Mouse (Mus musculus) lung, embryonic 16.5 days (tissue): Measurements from ENCODE around the gene Fbxw4. TPM values are rescaled to one million over a fixed set of nuclear protein-coding genes. Genes with fewer than 3 reads are reported as not detected.
A peak's percentile ranks its signal among the peaks of the same experiment; 100 is the strongest.

Experiments used
- ATAC-seq: fragments of 200-750 bp; cut with Nextera tagmentation; 2 replicates; pipeline ENCODE4 v1.8.0; 2017; ENCODE audit warnings: low read depth, mild to moderate bottlenecking, moderate library complexity
- H3K27ac ChIP-seq: fragments of 300-500 bp; sonication (generic); 2 replicates; pipeline ENCODE4 v1.5.1; 2014; ENCODE audit warnings: mild to moderate bottlenecking, control low read depth, low read length
- H3K27me3 ChIP-seq: fragments of 300-500 bp; sonication (generic); 2 replicates; pipeline ENCODE4 v1.6.1; 2014; ENCODE audit warnings: low read depth, low read length, mixed read lengths; ENCODE audit not compliant: control insufficient read depth, insufficient read depth
- H3K36me3 ChIP-seq: fragments of 300-500 bp; sonication (generic); 2 replicates; pipeline ENCODE4 v1.6.1; 2014; ENCODE audit warnings: low read length; ENCODE audit not compliant: control insufficient read depth, insufficient read depth
- H3K4me1 ChIP-seq: fragments of 300-500 bp; sonication (generic); replicated peaks from 2 replicates; pipeline ENCODE4 v1.6.1; 2014; ENCODE audit warnings: low read length, mixed read lengths; ENCODE audit not compliant: control insufficient read depth, insufficient read depth
- H3K4me2 ChIP-seq: fragments of 300-500 bp; sonication (generic); 2 replicates; pipeline ENCODE4 v1.6.1; 2014; ENCODE audit warnings: low read depth, low read length, control low read depth
- H3K4me3 ChIP-seq: fragments of 300-500 bp; sonication (generic); 2 replicates; pipeline ENCODE4 v1.5.1; 2014; ENCODE audit warnings: mild to moderate bottlenecking, low read length, control low read depth
- H3K9ac ChIP-seq: fragments of 300-500 bp; sonication (generic); 2 replicates; pipeline ENCODE4 v1.6.1; 2014; ENCODE audit warnings: low read length, control low read depth
- H3K9me3 ChIP-seq: fragments of 300-500 bp; sonication (generic); 2 replicates; pipeline ENCODE4 v1.6.1; 2016; ENCODE audit warnings: low read length; ENCODE audit not compliant: control insufficient read depth
- WGBS: fragments of 180-500 bp; shearing (Covaris S2); extraction: QIAGEN DNeasy Blood & Tissue Kit; methylation state at CpG from one replicate; pipeline ENCODE4 v1.1.7; 2014; 5-methylcytosine and 5-hydroxymethylcytosine counted together
- polyA plus RNA-seq: library from polyadenylated mRNA; unstranded; fragments of >200 nt; fragmentation: Nextera tagmentation; extraction: Ambion mirVana; gene quantifications from 2 replicates; pipeline ENCODE4 v1.2.1, GENCODE M21; 2015

Gene Fbxw4
- polyA plus RNA-seq, 1 experiment from 2014 or later: 4.3 TPM

GRCm38 (mm10) chr19:45680495-45681130 lies 20.5 kb upstream of the Fbxw4 start:
- H3K4me1 ChIP-seq: peaks cover 7% of the 10 kb centered on the region
- H3K9ac ChIP-seq: no peak overlapping the region
- no peak for ATAC-seq
- no peak overlapping the region for H3K4me3 ChIP-seq
- no peak overlapping the region for H3K27ac ChIP-seq
- no peaks in the 10 kb centered on the region for H3K9me3 ChIP-seq
- 26% methylated on average over 3 of the region's 3 CpGs for WGBS
- H3K27me3 ChIP-seq: peaks cover 3% of the 10 kb centered on the region; the same call in 1 of the 2 replicates
- H3K36me3 ChIP-seq: no peaks in the 10 kb centered on the region
- no peak overlapping the region for H3K4me2 ChIP-seq

DNA sequence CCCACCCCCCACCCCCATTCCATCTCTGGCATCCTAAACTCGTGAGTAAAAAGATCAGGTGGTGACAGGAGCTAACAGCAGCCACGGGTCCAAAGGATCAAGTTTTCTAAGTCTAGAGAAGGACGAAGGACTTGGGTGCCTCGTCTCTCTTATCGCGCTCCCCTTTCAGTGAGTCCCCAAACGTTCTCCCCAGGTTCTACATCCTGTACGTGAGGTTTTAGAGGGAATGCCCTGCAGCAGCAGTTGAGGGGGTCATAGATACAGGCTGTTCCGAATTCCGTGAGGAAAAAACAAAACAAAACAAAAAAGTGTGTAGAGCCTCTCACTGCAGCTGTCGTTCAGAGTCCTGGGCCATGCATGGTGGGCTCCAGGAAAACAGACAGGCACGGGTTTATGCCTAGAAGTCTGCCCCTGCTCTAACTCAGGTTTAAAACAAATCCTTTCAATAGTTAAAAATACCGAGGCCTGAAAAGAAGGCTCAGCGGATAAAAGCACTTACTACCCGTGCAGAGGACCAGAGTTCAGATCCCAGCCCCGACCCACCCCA lies 16.7 kb upstream of the Fbxw4 start:
- Histone ChIP-seq H3K4me1 (peaks cover 8% of the 10 kb centered on the region), H3K9ac (no peak overlapping the region; the same call in 1 of the 2 replicates), H3K4me3 (peak overlapping the region; percentile 44), H3K27ac (no peak overlapping the region), H3K27me3 (peaks cover 10% of the 10 kb centered on the region), H3K36me3 (no peaks in the 10 kb centered on the region), H3K9me3 (no peaks in the 10 kb centered on the region), H3K4me2 (peak overlapping the region; percentile 69)
- 8% methylated on average over 16 of the region's 16 CpGs for WGBS
- no peak for ATAC-seq

GRCm38 (mm10) chr19:45675720-45676581 lies 15.8 kb upstream of the Fbxw4 start:
- Histone ChIP-seq H3K27me3 (peaks cover 10% of the 10 kb centered on the region), H3K27ac (no peak overlapping the region), H3K9ac (peak overlapping the region; percentile 48), H3K4me3 (peak overlapping the region; percentile 44), H3K4me1 (peaks cover 8% of the 10 kb centered on the region), H3K4me2 (peak overlapping the region; percentile 69), H3K9me3 (no peaks in the 10 kb centered on the region), H3K36me3 (no peaks in the 10 kb centered on the region)
- 1% methylated on average over 38 of the region's 38 CpGs for WGBS
- no peak for ATAC-seq

DNA sequence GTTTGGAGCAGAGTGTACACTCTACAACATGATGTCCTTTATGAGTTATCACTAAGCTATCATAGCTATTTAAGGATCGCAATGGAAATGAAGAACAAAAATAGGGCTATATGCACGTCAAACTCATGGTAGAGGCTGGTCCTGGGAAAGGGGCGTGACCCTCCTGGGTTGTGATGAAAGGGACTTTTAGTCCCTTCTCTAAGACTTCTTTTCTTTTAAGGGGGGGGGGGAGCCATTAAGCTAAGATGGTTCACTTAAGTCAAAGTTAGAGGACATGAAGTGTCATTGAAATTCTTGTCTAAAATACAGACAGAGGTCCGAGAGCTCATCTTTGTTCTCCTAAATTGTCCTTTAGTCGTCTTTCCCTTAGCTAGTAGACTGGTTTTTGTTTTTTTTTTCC lies 15.1 kb upstream of the Fbxw4 start:
- Histone ChIP-seq H3K9ac (no peak overlapping the region), H3K9me3 (no peaks in the 10 kb centered on the region), H3K36me3 (no peaks in the 10 kb centered on the region), H3K4me2 (no peak overlapping the region), H3K4me3 (no peak overlapping the region), H3K27me3 (peaks cover 10% of the 10 kb centered on the region), H3K4me1 (peaks cover 8% of the 10 kb centered on the region), H3K27ac (no peak overlapping the region)
- 27% methylated on average over 5 of the region's 5 CpGs for WGBS
- ATAC-seq: no peak

DNA sequence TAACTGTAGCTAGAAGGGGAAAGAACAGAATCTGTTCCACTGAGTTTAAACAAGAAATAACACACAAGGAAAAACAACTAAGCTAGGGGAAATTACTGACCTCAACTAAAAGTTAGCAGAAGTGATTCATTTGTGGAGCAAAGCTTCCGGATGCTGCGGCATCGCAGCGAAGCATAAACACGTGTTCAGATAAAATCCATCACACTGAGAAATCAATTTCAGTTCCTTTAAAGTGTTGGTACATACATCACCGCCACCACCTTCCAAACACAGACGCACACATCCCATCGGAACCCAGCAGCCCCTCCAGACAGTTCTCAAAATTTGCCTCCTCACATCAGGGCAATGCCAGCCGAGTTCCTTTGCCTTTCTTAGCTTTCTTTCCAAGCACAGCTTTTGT lies 12.9 kb upstream of the Fbxw4 start:
- no peaks in the 10 kb centered on the region for H3K9me3 ChIP-seq
- no peak for ATAC-seq
- H3K27me3 ChIP-seq: peaks cover 10% of the 10 kb centered on the region
- WGBS: 50% methylated on average over 9 of the region's 9 CpGs
- no peak overlapping the region for H3K27ac ChIP-seq
- no peak overlapping the region for H3K4me2 ChIP-seq
- no peak overlapping the region for H3K9ac ChIP-seq
- H3K4me3 ChIP-seq: no peak overlapping the region
- H3K4me1 ChIP-seq: peaks cover 8% of the 10 kb centered on the region
- no peaks in the 10 kb centered on the region for H3K36me3 ChIP-seq

GRCm38 (mm10) chr19:45668986-45669385 lies 8.9 kb upstream of the Fbxw4 start:
- no peak overlapping the region for H3K9ac ChIP-seq
- H3K36me3 ChIP-seq: no peaks in the 10 kb centered on the region
- H3K27ac ChIP-seq: no peak overlapping the region
- 90% methylated on average over 4 of the region's 4 CpGs for WGBS
- H3K4me2 ChIP-seq: no peak overlapping the region
- H3K4me1 ChIP-seq: no peaks in the 10 kb centered on the region
- ATAC-seq: no peak
- H3K9me3 ChIP-seq: no peaks in the 10 kb centered on the region
- H3K27me3 ChIP-seq: peaks cover under 1% of the 10 kb centered on the region; the same call in 1 of the 2 replicates
- no peak overlapping the region for H3K4me3 ChIP-seq

DNA sequence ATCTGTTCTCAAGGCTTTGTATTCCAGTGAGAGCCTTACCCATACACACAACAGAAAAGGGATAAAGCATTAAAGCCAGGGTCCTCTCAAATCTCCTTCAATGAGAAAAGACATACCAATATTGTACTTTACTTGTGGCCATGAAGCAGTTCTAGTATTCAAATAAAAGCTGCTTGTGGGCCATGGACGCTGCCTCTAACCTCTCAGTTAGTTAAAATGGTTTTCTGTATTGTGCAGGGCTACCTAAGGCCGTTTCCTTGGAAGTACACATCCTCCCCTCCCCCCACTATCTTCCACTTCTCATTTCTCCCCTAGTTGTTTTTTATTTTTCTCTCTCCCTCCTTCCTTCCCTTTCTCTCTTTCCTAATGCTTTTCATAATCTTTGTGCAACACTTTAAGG lies 3.7 kb upstream of the Fbxw4 start:
- peaks cover 9% of the 10 kb centered on the region for H3K4me1 ChIP-seq
- H3K9ac ChIP-seq: no peak overlapping the region
- H3K9me3 ChIP-seq: no peaks in the 10 kb centered on the region
- 69% methylated on average over 2 of the region's 2 CpGs for WGBS
- no peak overlapping the region for H3K4me3 ChIP-seq
- H3K4me2 ChIP-seq: no peak overlapping the region
- H3K27me3 ChIP-seq: no peaks in the 10 kb centered on the region
- H3K27ac ChIP-seq: no peak overlapping the region
- no peak for ATAC-seq
- H3K36me3 ChIP-seq: no peaks in the 10 kb centered on the region

- 14% methylated on average over 18 of the region's 18 CpGs for WGBS
- peak overlapping the region; percentile 99 for H3K9ac ChIP-seq
- no peaks in the 10 kb centered on the region for H3K27me3 ChIP-seq
- peak; percentile 2; the same call in 1 of the 2 replicates for ATAC-seq
- H3K4me3 ChIP-seq: peak overlapping the region; percentile 91
- H3K9me3 ChIP-seq: no peaks in the 10 kb centered on the region
- H3K27ac ChIP-seq: peak overlapping the region; percentile 94
- peak overlapping the region; percentile 57 for H3K4me2 ChIP-seq
- no peaks in the 10 kb centered on the region for H3K36me3 ChIP-seq
- H3K4me1 ChIP-seq: peaks cover 27% of the 10 kb centered on the region
Measured at GRCm38 (mm10) chr19:45660503-45660790, 335 bp upstream of the Fbxw4 start.

DNA sequence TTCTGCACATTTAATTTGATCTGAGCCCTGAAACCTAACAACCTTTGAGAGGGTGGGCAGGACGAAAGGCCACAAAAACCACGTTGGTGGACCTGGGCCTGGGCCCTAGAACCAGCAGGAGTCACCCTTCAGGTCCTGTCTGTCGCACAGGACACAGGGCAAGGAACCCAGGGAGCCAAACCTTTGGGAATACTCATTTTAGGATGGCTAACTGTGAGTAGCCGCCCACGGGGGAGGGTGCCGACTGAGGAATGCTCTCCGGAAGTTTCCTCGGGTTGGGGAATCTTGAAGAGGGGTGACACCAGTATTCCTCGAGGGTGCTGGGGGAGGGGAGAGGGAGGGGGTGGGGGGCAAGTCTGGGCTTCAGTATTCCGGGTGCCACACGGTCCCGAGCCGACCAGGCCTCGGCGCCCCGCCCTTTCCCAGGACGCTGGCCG lies 793 bp downstream of the Fbxw4 start:
- H3K4me1 ChIP-seq: peaks cover 27% of the 10 kb centered on the region
- no peaks in the 10 kb centered on the region for H3K9me3 ChIP-seq
- H3K27ac ChIP-seq: peak overlapping the region; percentile 94
- H3K4me2 ChIP-seq: peak overlapping the region; percentile 57
- no peaks in the 10 kb centered on the region for H3K36me3 ChIP-seq
- WGBS: under 1% methylated on average over 13 of the region's 18 CpGs
- peak overlapping the region; percentile 99 for H3K9ac ChIP-seq
- ATAC-seq: peak; percentile 44; the same call in 1 of the 2 replicates
- H3K27me3 ChIP-seq: no peaks in the 10 kb centered on the region
- H3K4me3 ChIP-seq: peak overlapping the region; percentile 91
